Mouse (Mus musculus): Measurements from ENCODE around the gene Ap1s1. TPM values are rescaled to one million over a fixed set of nuclear protein-coding genes. Genes with fewer than 3 reads are reported as not detected.

The Ap1s1 gene
- polyA plus RNA-seq (2012; rRNA removed) (98.3 and 112 TPM in 2 replicates), polyA plus RNA-seq (2014; fragmentation: Nextera tagmentation; extraction: Ambion mirVana) (144 and 146 TPM in 2 replicates)

GRCm38 (mm10) chr5:137045402-137046323 is at the start of gene Ap1s1:
Gene Ap1s1 (minus strand): TSS chr5:137046135.
- peaks cover 19% of the 10 kb centered on the region for H3K36me3 ChIP-seq (ENCODE audit: control insufficient read depth, insufficient read depth, low read length)
- H3K4me3 ChIP-seq (replicated peaks; ENCODE audit: low read length), result peak within 1 kb of the TSS; percentile 77
- H3K9me3 ChIP-seq (ENCODE audit: control insufficient read depth, low read length), result no peaks in the 10 kb centered on the region
- H3K4me2 ChIP-seq (replicated peaks; ENCODE audit: low read depth, low read length, severe bottlenecking), result peak within 1 kb of the TSS; percentile 79
- peak within 1 kb of the TSS; percentile 56 for H3K27ac ChIP-seq (replicated peaks; ENCODE audit: low read depth, low read length)
- DNase-seq (ENCODE audit: low spot score) (peak; percentile 96), ATAC-seq (ENCODE audit: low FRiP score, low read depth) (peak; percentile 96)
- peak within 1 kb of the TSS; percentile 84 for H3K9ac ChIP-seq (ENCODE audit: low read depth, low read length, severe bottlenecking)
- no peaks in the 10 kb centered on the region for H3K27me3 ChIP-seq (ENCODE audit: control insufficient read depth, insufficient read depth, low read length)
- H3K4me1 ChIP-seq (ENCODE audit: control insufficient read depth, insufficient read depth, low read length), result peaks cover 5% of the 10 kb centered on the region
- no peak for TF ChIP-seq POLR2A (IDR thresholded peaks at IDR 0.05; ENCODE audit: borderline replicate concordance, extremely low read depth, insufficient read depth, insufficient read length)
- WGBS, result 1% methylated on average over 45 of the region's 48 CpGs

GRCm38 (mm10) chr5:137095135-137095534 is 49.2 kb upstream of the Ap1s1 start:
- no peak for TF ChIP-seq POLR2A (IDR thresholded peaks at IDR 0.05; ENCODE audit: borderline replicate concordance, extremely low read depth, insufficient read depth, insufficient read length)
- Histone ChIP-seq H3K9ac (ENCODE audit: low read depth, low read length, severe bottlenecking) (no peak overlapping the region), H3K4me3 (replicated peaks; ENCODE audit: low read length) (no peak overlapping the region), H3K9me3 (ENCODE audit: control insufficient read depth, low read length) (no peaks in the 10 kb centered on the region), H3K36me3 (ENCODE audit: control insufficient read depth, insufficient read depth, low read length) (no peaks in the 10 kb centered on the region), H3K4me1 (ENCODE audit: control insufficient read depth, insufficient read depth, low read length) (no peaks in the 10 kb centered on the region), H3K27me3 (ENCODE audit: control insufficient read depth, insufficient read depth, low read length) (no peaks in the 10 kb centered on the region), H3K27ac (replicated peaks; ENCODE audit: low read depth, low read length) (no peak overlapping the region), H3K4me2 (replicated peaks; ENCODE audit: low read depth, low read length, severe bottlenecking) (no peak overlapping the region)
- DNase-seq (ENCODE audit: low spot score), result no peak
- no peak for ATAC-seq (ENCODE audit: low FRiP score, low read depth)
- WGBS, result 80% methylated on average over 10 of the region's 10 CpGs

- no peak for TF ChIP-seq POLR2A (IDR thresholded peaks at IDR 0.05; ENCODE audit: borderline replicate concordance, extremely low read depth, insufficient read depth, insufficient read length)
- Histone ChIP-seq H3K4me3 (replicated peaks; ENCODE audit: low read length) (no peak overlapping the region), H3K9ac (ENCODE audit: low read depth, low read length, severe bottlenecking) (no peak overlapping the region), H3K4me2 (replicated peaks; ENCODE audit: low read depth, low read length, severe bottlenecking) (no peak overlapping the region), H3K36me3 (ENCODE audit: control insufficient read depth, insufficient read depth, low read length) (no peaks in the 10 kb centered on the region), H3K27ac (replicated peaks; ENCODE audit: low read depth, low read length) (no peak overlapping the region), H3K27me3 (ENCODE audit: control insufficient read depth, insufficient read depth, low read length) (no peaks in the 10 kb centered on the region), H3K9me3 (ENCODE audit: control insufficient read depth, low read length) (no peaks in the 10 kb centered on the region), H3K4me1 (ENCODE audit: control insufficient read depth, insufficient read depth, low read length) (no peaks in the 10 kb centered on the region)
- WGBS, result 76% methylated on average over 9 of the region's 9 CpGs
- no peak for DNase-seq (ENCODE audit: low spot score)
- ATAC-seq (ENCODE audit: low FRiP score, low read depth), result no peak
Measured at GRCm38 (mm10) chr5:137093720-137094119, 47.8 kb upstream of the Ap1s1 start.

GRCm38 (mm10) chr5:137091560-137091959 is 45.6 kb upstream of the Ap1s1 start:
- no peaks in the 10 kb centered on the region for H3K4me1 ChIP-seq (ENCODE audit: control insufficient read depth, insufficient read depth, low read length)
- ATAC-seq (ENCODE audit: low FRiP score, low read depth) (no peak), DNase-seq (ENCODE audit: low spot score) (no peak)
- no peak overlapping the region for H3K4me2 ChIP-seq (replicated peaks; ENCODE audit: low read depth, low read length, severe bottlenecking)
- no peak overlapping the region for H3K9ac ChIP-seq (ENCODE audit: low read depth, low read length, severe bottlenecking)
- H3K27ac ChIP-seq (replicated peaks; ENCODE audit: low read depth, low read length), result no peak overlapping the region
- 46% methylated on average over 6 of the region's 6 CpGs for WGBS
- no peaks in the 10 kb centered on the region for H3K36me3 ChIP-seq (ENCODE audit: control insufficient read depth, insufficient read depth, low read length)
- TF ChIP-seq POLR2A (IDR thresholded peaks at IDR 0.05; ENCODE audit: borderline replicate concordance, extremely low read depth, insufficient read depth, insufficient read length), result no peak
- no peak overlapping the region for H3K4me3 ChIP-seq (replicated peaks; ENCODE audit: low read length)
- H3K9me3 ChIP-seq (ENCODE audit: control insufficient read depth, low read length), result no peaks in the 10 kb centered on the region
- no peaks in the 10 kb centered on the region for H3K27me3 ChIP-seq (ENCODE audit: control insufficient read depth, insufficient read depth, low read length)

- no peak for TF ChIP-seq POLR2A (IDR thresholded peaks at IDR 0.05; ENCODE audit: borderline replicate concordance, extremely low read depth, insufficient read depth, insufficient read length)
- Histone ChIP-seq H3K4me3 (replicated peaks; ENCODE audit: low read length) (no peak overlapping the region), H3K4me2 (replicated peaks; ENCODE audit: low read depth, low read length, severe bottlenecking) (no peak overlapping the region), H3K9me3 (ENCODE audit: control insufficient read depth, low read length) (no peaks in the 10 kb centered on the region), H3K36me3 (ENCODE audit: control insufficient read depth, insufficient read depth, low read length) (no peaks in the 10 kb centered on the region), H3K4me1 (ENCODE audit: control insufficient read depth, insufficient read depth, low read length) (no peaks in the 10 kb centered on the region), H3K9ac (ENCODE audit: low read depth, low read length, severe bottlenecking) (no peak overlapping the region), H3K27me3 (ENCODE audit: control insufficient read depth, insufficient read depth, low read length) (no peaks in the 10 kb centered on the region), H3K27ac (replicated peaks; ENCODE audit: low read depth, low read length) (no peak overlapping the region)
- DNase-seq (ENCODE audit: low spot score) (no peak), ATAC-seq (ENCODE audit: low FRiP score, low read depth) (no peak)
- 84% methylated on average over 9 of the region's 10 CpGs for WGBS
Measured at GRCm38 (mm10) chr5:137090870-137091269, 44.9 kb upstream of the Ap1s1 start.
